Mouse (Mus musculus) layer of hippocampus, postnatal 10 days (tissue): ENCODE data around the gene Slc15a2. TPM values are rescaled to one million over a fixed set of nuclear protein-coding genes. Genes with fewer than 3 reads are reported as not detected.

ENCODE experiments used
- DNase-seq, 2 experiments: peaks; one replicate each; pipeline ENCODE4 v3.0.0; 2021; ENCODE audit warnings: low spot score in 2 of 2
- total RNA-seq, 2 experiments: library from RNA; stranded (reverse); gene quantifications; 2 replicates each; pipeline ENCODE4 v1.2.3; 2021

Slc15a2 gene
- total RNA-seq, 2 experiments from 2014 or later, result 49.3 to 50.1 TPM

DNA sequence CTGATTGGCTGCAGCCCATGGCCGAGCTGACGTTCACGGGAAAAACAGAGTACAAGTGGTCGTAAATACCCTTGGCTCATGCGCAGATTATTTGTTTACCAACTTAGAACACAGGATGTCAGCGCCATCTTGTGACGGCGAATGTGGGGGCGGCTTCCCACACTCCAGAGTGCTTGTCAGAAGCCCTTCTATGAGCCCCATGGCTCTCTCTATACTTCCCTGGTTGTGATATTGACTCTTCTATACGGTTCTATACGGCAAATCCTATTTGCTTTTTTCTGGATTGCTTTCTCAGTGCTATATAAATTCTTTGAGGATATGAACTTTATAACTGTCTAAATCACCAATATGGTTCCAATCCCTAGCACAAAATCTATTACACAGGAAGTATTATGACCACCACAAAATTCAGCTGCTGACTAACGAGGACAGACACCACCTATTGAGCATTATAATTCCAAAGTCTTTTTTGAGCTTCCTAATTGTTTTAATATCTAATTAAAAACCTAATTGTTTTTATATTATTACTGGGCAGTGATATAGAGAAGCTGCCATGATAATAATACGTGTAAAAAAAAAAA lies 14.5 kb downstream of the Slc15a2 start:
- DNase-seq, result no peak

GRCm38 (mm10) chr16:36751979-36752378 lies 32.8 kb downstream of the Slc15a2 start:
- DNase-seq, result no peak

- no peak for DNase-seq
Observed at GRCm38 (mm10) chr16:36747767-36748166, 37.0 kb downstream of the Slc15a2 start.

GRCm38 (mm10) chr16:36747068-36747467 lies 37.7 kb downstream of the Slc15a2 start:
- DNase-seq, result no peak

DNA sequence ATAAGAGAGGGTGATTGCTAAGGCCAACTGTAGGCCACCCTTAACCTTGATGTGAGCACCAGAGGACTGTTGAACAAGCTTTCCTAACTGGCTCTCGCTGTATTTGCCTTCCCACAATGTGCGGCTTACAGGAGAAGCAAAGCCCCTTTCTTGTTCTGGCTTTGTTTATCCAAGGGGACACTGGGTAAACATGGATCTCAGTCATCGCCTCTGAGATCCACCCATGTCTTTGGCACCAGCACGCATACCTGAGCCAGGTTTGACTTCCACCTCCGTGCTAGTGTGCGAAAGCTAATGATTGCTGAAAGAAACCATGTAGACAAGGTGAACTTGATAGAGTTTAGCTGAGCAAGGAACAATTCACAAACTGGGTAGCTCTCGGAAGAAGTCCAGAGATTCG lies 41.2 kb downstream of the Slc15a2 start:
- no peak for DNase-seq

GRCm38 (mm10) chr16:36739404-36739930 lies 45.3 kb downstream of the Slc15a2 start:
- DNase-seq, result no peak

DNA sequence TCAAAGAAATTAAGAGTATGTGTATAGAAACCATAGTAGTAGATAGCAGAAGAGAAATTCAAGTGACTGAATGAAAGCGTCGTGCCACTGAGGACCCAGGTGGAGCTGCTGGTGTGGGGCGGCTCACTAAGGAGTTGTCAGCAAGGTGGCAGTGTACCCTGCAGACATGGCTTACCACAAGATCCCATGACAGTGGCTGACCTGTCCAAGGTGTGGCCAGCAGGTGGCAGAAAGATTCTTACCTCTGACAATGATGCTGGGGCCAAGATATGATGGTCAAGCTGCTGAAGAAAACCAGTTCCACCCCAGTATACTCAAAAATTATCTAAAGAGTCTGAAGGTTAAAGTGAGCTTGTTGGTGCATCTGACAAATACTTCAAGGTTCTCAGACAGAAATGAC lies 49.3 kb downstream of the Slc15a2 start:
- DNase-seq, result no peak

DNA sequence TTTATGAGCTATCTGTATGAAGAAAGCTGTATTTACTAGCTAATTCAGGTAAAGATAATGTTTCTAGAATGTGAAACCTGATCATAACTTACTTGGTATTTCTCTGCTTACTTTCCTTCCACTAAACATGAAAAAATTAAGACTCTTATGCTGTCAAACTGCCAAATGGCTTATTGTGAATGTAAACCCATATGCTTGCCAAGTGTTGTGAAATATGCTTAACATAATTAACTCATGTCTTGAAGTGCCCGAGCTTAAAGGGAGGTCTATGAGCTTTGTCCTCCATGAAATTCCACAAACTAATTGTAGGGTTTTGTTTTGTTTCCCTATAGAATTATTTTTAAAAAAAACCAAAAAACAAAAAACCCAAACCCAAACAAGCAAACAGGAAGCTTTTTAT lies 50.9 kb downstream of the Slc15a2 start:
- no peak for DNase-seq

DNA sequence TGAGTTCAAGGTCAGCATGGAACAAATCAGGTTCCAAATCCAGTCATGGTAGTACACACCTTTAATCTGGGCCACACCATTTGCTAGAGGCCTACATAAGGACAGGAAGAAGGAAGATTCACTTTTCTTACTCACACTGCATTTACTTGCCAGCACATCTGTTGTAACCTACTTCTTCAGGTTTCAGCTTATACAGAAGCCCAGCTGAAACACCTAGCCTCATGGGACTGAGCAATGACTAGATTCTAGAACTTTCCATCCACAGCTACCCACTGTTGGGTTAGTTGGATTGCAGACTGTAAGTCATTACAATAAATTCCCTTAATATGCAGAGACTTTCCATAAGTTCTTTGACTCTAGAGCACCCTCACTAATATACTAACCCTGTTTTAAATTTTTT lies 52.2 kb downstream of the Slc15a2 start:
- DNase-seq, result no peak

DNA sequence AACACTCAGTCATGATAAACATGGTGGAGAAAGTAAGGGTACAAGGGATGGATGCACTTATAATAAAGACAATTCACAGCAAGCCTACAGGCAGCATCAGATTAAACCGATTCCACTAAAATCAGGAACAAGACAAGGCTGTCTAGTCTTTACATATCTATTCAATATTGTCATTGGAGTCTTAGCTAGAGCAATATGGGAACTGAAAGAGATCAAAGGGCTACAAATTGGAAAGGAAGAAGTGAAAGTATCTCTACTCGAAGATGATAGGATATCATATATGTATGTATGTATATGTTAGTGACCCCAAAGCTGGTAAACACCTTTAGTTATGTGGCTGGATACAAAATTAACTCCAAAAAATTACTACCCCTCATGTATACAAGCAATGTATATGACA lies 55.8 kb downstream of the Slc15a2 start:
- no peak for DNase-seq

- DNase-seq, result peak in 1 of 2 experiments; percentile 35
Observed at GRCm38 (mm10) chr16:36723880-36724443, 60.8 kb downstream of the Slc15a2 start.

- no peak for DNase-seq
Observed at GRCm38 (mm10) chr16:36722739-36723138, 62.0 kb downstream of the Slc15a2 start.

DNA sequence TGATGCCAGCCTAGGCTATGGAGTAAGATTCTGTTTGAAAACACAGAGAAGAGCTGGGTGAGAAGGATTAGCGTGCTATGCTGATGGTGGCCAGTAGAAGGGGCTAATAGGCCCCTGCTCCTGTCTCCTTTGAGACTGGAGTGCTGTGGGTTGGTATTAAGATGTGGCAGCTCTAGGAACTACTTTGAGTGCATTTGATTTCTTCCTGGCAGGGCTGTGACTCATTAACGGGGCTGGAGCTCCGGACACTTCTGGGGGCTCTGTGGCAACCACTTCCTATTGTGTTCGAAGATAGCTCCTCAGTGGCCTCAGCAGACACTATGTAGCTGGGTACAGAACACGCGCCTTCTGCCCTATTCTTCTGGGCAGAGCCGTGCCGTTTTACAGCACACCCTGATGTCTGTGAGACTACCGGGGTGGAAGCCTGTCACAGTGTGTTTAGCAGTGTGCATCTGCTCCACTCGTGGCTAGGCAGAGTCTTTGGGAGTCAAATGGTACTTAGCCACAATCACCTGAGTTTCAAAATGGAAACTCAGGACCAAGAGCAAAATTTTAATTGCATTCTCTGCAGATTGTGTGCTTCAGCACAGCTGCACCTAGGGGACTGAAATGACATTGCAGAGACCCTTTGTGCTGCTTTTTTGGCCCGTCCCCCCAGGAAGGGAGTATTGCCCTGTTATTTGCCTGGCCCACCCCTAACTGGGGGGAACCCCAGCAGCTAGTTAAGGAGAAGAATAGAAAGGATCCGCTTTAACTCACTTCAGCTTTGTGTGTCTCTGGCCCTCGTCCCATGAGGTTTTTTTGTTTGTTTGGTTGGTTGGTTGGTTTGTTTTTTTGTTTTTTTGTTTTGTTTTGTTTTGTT lies 64.3 kb downstream of the Slc15a2 start:
- DNase-seq, result no peak

GRCm38 (mm10) chr16:36718637-36719036 lies 66.1 kb downstream of the Slc15a2 start:
- DNase-seq, result no peak

- DNase-seq, result no peak
Observed at GRCm38 (mm10) chr16:36717481-36717880, 67.3 kb downstream of the Slc15a2 start.

GRCm38 (mm10) chr16:36711760-36712159 lies 73.0 kb downstream of the Slc15a2 start:
- DNase-seq, result no peak

DNA sequence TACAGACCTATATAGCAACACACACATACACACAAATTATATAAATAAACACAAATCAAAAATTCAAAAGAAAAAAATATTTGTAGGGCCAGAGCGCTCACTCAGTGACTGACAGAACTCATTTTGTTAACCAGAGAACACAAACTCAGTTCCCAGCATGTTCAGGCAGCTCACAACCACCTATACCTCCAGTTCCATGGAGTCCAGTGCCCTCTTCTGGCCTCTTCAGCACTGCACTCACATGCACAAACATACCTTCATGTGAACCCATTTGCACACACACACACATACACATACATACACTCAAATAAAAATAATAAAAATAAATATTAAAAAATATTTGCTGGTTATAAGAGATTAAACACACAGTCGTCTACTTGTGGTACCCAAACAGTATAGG lies 74.0 kb downstream of the Slc15a2 start:
- DNase-seq, result no peak

- no peak for DNase-seq
Observed at GRCm38 (mm10) chr16:36709405-36709804, 75.4 kb downstream of the Slc15a2 start.

- no peak for DNase-seq
Observed at GRCm38 (mm10) chr16:36708751-36709150, 76.0 kb downstream of the Slc15a2 start.

GRCm38 (mm10) chr16:36707702-36708423 lies 76.9 kb downstream of the Slc15a2 start:
- no peak for DNase-seq

DNA sequence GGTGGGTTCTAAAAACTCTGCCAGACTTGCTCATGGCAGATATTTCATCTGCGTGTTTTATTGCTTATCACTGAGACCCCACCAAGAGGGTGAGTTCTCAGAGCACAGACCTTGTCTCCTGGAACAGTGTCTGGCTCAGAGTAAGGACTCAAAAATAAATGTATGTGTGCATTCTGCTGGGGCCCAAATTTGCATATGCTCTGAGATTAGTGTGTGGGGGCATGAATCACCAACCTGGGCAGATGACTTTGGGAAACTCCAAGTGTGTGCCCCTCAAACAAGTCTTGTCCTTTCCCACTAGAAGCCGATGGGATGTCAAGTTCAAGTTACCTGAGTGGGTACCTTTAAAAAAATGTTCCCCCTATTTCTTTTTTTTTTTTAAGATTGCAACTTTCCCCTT lies 84.3 kb downstream of the Slc15a2 start:
- DNase-seq, result no peak
